Mouse (Mus musculus) right cerebral cortex, adult 18-20 months (tissue): ENCODE measurements around the gene Pts.

Source experiments
- DNase-seq: peaks from one replicate; pipeline ENCODE4 v3.0.0; 2022; ENCODE audit warnings: mixed read lengths

Gene Pts

GRCm38 (mm10) chr9:50527860-50528259, 664 bp downstream of the Pts start:
- DNase-seq, result no peak

- DNase-seq, result no peak
Measured at GRCm38 (mm10) chr9:50525585-50525984, 2.9 kb downstream of the Pts start.

DNA sequence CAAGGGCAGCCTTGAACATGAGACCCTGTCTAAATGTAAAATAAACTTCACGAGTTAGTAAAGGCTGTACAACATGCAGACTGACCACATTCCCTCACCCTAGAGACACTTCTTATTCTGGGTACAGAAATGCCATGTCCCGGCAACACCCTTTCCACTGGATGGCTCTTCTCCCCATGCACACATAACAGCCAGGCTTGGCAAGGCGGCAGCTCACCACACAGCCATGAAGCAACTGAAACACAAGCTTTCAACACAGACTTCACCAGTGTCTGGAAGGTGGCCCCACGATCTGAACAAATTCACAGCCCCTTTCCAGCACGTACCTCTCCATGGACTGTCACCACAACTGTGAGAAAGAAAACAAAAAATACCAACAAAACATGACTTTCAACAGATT, 3.6 kb downstream of the Pts start:
- DNase-seq, result no peak

DNA sequence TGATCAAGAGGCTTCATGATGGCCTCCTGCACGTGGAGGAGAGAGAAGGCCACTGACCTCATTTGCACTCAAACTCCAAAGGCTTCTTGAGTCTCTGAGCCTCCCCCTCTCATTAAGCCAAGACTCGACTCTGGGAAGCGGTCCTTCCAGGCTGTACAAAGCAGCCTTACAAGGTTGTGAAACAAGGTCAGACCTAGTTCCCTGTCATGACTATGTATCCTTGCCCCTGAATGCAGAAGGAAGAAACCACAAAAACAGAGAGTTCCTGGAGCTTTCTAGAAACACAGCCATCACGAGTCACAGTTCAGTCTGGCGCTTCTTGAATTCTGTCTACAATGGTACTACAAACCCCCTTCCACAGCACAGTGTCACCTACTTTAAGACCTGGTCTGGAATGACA, 6.0 kb downstream of the Pts start:
- DNase-seq, result no peak

GRCm38 (mm10) chr9:50521562-50521961, 7.0 kb downstream of the Pts start:
- no peak for DNase-seq

- no peak for DNase-seq
Measured at GRCm38 (mm10) chr9:50520748-50521147, 7.8 kb downstream of the Pts start.

- DNase-seq, result no peak
Measured at GRCm38 (mm10) chr9:50518781-50519180, 9.7 kb downstream of the Pts start.

GRCm38 (mm10) chr9:50515462-50515861, 13.1 kb downstream of the Pts start:
- no peak for DNase-seq

DNA sequence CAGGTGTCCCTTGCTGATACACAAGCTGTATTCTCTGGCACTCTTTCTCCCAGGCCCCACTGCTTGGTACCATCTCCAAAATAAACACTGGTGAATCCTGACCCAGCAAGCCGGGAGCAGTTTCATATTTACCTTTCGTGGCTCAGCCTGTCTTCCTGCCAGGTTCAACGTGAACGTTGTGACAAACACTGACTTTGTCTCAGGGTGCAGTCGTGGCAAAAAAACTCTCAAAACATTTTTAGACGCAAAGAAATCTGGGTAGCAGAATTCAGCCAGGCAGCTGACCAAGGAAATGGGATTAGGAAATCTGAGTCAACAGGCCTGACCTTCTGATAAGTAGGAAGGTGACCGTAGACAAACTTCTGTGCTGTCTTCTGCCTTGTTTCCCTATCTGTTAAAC, 21.0 kb downstream of the Pts start:
- no peak for DNase-seq

DNA sequence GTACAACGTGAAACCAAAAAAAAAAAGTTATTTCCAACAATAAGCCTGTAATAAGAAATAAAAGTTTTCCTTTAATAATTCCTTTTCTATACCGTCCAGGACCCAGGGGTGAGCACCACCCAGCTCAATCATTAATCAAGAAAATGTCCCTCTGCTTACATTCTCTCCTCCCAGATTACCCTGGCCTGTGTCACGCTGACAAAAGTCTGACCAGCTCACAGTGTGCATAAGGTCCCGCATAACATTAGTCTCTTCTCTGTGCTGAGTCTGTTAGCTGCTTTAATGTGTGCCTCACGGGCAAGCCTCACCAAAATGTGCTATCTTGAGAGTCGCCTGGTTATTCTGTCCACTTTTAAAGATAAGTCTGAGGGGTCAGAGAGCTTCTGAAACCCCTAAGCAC, 23.1 kb downstream of the Pts start:
- DNase-seq, result no peak

DNA sequence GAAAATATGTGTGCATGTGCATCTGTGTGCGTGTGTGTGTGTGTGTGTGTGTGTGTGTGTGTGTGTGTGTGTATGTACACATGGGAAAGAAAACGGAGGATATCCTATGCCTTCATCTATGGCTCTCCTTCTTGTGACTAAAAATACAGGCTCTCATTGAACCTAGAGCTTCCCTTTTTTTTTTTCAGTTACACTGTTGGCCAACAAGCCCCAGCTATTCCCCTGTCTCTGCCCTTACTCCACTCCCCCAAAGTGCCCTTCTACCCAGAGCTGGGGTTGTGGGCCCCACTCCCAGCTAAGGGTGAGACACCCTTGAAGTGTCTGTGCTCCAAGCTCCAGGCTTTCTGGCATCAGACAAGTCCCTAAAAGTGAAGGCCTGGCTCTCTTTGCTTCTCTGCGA, 25.6 kb downstream of the Pts start:
- DNase-seq, result no peak

DNA sequence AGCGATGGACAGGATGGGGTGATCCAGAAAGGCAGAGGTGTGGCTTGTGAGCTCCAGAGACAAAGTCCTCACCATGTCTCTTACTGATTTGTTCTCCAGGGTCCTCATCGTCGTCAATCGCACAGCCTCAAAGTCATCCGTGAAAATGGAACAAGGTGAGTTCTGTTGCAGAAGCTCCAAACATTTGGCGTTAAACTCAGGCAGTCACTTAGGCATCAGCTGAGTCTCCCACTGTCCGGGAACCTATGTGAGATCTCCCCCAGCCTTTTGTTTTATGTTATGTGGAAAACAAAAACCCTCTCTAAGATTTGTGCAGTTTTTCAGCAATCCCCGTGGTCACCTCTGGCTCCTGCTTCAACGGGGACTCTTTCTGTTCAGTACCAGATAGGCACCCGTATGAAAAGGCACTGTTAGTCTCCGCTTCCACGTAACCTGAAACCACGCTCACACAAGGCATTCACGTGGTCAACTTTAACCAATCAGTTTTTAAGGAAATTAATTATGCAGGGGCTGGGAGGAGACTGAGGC, 27.5 kb downstream of the Pts start:
- no peak for DNase-seq

- no peak for DNase-seq
Measured at GRCm38 (mm10) chr9:50500467-50500973, 28.0 kb downstream of the Pts start.

GRCm38 (mm10) chr9:50499781-50500180, 28.7 kb downstream of the Pts start:
- no peak for DNase-seq

- DNase-seq, result no peak
Measured at GRCm38 (mm10) chr9:50498815-50499214, 29.7 kb downstream of the Pts start.

GRCm38 (mm10) chr9:50497536-50497935, 31.0 kb downstream of the Pts start:
- DNase-seq, result no peak

DNA sequence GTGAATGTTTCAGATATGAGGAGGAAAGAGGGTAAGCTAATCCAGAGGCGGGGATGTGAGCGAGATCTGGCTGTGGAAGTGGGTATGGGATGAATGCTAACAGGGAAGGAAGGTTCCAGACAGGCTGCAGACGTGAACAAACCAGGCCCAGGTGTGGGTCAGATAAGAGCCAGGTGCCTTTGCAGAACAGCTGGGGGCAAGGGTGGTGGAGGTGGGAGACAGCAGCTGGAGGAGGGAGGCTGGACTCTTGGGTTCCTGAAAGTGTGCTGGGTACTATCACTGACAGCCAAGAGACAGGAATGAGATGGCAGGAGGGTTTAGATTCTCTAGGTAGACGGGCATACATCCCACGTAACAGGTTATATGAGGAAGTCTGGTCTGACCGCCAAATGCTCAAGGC, 31.4 kb downstream of the Pts start:
- no peak for DNase-seq

DNA sequence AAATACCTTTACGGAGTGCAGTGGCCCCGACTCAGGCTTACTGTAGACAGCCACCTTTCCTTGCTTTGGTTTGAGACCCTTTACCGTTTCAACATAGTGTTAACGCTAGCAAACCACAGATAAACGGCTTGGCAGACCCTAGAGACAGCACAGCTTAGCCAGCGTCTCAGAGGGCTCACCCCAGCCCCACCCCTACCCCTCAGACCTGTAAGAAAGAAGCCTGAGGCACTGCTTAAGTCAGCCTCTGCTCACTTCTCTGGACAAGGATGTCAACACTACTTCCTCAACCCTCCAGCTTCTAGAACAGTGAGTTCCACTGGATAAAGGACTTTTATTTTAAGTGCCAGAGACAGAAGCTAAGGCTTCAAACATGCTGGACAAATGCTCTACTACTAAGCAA, 32.0 kb downstream of the Pts start:
- DNase-seq, result no peak

DNA sequence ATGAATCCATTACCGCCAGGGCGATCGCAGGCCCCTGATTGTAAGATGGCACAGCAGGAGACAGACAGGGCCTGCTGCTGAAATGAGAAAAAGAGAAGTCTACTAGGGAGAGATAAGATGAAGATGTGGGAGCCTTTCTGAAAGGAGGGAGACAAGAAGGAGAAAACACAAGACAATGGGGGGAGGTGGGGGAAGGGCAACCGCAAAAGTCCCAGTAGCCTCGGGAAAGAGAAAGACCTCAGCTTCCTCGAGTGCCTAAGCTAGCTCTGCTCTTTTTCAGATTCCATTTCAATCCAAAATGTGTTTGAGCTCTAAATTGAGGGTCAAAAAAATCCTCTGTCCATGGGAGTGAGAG, 32.4 kb downstream of the Pts start:
- no peak for DNase-seq

- DNase-seq, result no peak
Measured at GRCm38 (mm10) chr9:50495405-50496150, 32.9 kb downstream of the Pts start.

DNA sequence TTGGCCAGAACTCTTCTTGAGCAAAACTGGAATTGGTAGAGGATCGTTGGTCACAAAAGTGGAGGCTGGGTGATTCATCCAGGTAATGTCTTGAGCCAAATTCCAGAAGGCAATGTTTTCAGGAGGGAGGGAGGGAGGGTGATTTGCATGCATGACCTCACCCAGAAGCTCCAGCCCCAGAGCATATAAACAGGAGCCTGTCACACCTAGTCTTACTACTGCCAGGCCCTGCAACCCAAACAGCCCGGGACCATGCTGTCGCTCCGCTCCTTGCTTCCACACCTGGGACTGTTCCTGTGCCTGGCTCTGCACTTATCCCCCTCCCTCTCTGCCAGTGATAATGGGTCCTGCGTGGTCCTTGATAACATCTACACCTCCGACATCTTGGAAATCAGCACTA, 34.2 kb downstream of the Pts start, which contains the start of gene Plet1:
Plet1 (plus strand) TSS at position 215 of the 400 bp plus-strand sequence.
- no peak for DNase-seq

DNA sequence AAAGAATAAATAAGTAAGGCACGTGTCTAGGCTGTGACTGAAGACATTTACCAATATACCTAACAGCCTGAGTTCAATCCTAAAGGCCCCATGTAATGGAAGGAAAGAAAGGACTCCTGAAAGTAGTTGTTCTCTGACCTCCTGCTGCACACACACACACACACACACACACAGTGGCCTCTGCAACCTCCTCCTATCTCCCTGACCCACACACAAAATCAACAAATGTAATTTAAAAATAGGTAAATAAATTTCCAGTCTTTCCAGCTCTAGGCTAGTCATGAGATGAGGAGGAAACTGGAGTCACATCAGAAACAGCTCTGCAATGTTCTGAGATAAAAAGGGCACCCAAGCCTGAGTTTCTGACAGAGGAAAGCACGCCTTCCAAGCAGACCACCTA, 34.7 kb downstream of the Pts start:
- DNase-seq, result no peak

GRCm38 (mm10) chr9:50491531-50492045, 36.9 kb downstream of the Pts start:
- no peak for DNase-seq

GRCm38 (mm10) chr9:50490836-50491235, 37.7 kb downstream of the Pts start:
- no peak for DNase-seq

- DNase-seq, result no peak
Measured at GRCm38 (mm10) chr9:50485521-50485920, 43.0 kb downstream of the Pts start.
